Mouse (Mus musculus): ENCODE measurements at regions not wholly inside any gene's neighbourhood (a gene's known extent, or its start where the extent isn't known, plus 50 kb on each side); places are given as distances from the start of the nearest gene placed in this dataset.
A peak's percentile ranks its signal among the peaks of the same experiment; 100 is the strongest.

DNA sequence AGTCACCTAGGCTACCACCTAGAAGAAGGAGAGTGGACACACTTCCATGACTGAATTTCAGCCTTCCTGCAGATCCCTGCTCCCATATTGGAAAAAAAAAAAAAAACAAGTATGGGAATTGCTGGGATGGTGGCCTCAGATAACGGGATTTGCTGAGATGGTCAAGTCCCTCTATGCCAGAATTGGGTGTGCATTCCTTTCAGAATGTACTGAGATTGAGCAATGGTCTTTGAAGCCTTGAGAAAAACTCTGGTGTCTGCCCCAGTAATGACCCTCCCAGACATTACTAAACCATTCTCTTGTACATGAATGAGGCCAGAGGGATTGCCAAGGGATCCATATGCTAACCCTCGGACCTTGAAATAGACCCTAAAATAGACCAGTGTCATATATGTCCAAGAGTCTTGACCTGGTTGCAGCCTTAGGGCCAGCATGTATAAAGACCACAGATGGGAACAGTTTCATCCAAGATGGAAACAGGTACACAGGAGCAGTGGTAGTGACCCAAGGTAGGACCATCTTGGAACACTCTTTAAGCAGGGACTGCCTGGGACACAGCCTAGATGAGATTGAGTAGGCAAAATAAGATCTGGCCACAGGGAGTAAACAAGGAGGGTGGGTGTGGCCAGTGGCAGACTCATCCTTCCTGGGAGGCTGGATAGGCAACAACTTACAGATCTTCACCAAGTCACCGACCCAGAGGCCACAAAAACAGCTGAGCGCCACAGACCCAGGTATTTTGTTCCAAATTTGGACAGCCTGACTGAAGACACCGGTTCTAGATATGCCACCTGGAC is 882.9 kb upstream of the 9430069I07Rik start:
- DNase-seq (ENCODE audit: extremely low read depth, low read depth, low spot score) = no peak

DNA sequence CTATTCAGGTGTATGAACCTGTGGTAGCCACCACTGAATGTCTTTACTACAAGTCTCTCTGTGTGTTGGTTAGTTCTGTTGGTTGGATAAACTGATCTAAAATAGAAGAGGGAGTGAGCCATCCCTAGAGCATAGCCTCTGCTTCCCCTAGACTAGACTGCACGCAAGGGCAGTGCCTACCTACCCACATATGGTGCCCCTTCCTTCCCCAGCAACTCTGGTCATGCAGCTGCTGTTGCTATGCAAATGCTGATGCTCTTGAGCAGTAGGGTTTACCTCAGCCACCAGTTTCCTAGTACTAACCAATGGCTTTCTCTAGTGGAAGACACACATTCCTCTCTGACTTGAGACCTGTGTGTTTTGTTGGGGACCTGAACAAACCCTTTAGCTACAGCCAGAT is 881.0 kb upstream of the 9430069I07Rik start:
- DNase-seq (ENCODE audit: extremely low read depth, low read depth, low spot score) = no peak

DNA sequence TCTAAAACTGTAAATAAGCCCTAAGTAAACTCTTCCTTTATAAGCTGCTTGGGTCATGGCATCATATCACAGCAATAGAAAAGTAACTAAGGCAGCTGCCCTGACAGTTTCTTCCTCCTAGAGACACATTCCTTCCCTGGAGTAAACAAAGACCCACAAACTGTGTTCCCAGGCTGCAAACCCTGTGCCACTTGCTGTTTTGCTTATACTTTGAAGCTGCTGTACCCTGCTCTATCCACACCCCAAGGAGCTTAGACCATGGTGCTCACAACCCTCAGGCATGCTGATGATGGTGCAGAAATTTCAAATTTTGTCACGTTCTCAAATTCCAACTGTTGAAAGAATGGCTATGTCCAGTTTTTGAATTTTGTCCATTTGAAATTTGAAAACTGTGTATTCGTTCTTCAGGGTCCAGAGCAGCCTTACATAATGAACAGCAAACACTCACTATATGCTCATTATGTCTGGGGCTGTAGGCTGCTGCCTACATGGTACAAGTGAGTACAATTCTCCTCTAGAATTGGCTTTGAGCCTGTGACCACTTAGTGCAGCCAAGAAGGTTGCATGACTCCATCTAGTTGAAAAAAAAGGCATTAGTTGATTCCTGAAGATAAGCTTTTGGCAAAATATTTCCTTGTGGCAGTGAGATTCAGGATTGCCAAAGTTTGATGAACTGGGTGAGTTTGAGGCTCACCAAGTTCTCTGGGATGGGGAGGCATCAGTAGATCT is 876.5 kb upstream of the 9430069I07Rik start:
- DNase-seq (ENCODE audit: extremely low read depth, low read depth, low spot score) = peak; percentile 18

DNA sequence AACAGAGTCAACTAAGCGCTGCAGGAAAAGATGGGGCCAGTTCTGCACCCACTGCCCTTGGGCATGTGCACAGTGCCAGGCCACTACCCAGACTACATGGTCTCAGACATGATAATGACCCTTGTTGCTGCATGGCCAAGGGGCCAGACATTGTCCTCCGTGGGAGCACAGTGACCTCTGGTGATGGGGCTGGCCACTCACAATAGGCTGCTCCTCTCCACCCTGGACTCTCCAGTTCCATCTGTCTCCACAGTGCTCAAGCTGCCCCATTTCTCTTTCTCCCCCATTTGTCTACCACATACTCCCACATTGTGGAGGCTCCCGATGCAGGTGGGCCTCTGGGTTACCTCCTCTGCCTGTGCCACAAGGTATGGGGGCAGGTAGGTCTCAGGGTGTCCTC is 871.9 kb upstream of the 9430069I07Rik start:
- DNase-seq (ENCODE audit: extremely low read depth, low read depth, low spot score) = no peak
